Mouse (Mus musculus): ENCODE data around the gene Strn. TPM values are rescaled to one million over a fixed set of nuclear protein-coding genes. Genes with fewer than 3 reads are reported as not detected.

The Strn gene
- polyA plus RNA-seq (2021), result 21.3 TPM

DNA sequence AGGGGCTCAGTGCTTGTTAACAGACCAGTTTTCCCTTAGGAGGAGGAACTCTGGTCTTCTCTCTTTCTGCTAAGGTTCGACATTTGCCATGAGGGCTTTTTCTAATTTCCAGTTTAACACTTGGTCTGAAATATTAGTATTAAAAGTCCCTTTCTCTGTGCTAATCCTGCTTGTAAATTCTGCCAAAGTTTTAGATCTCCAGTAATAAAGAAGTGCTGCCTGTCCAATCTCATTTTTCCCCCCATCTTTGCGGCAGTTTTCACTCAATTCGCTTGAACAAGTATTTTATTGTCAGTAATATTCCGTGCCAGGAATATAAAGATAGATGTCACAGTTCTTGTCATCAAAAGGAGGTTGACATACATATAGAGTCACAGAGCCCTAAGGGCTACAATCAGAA is at the start of gene Strn:
Strn (minus strand) TSS at position 101 of the 400 bp plus-strand sequence.
- in situ Hi-C loops (cut with MboI; ENCODE audit: low pct_unique_long_range_greater_than_20kb), result no loop called here
- ChIA-PET CTCF (interaction anchor here (0.8 kb wide), 1 partner anchor 17 kb away, joined by 4 read pairs; no protein-coding TSS in a partner anchor), POLR2A (no interaction called here)
- ATAC-seq, result peak; percentile 1
- H3K27me3 ChIP-seq, result no peaks in the 10 kb centered on the region
- no peak for TF ChIP-seq CTCF (IDR thresholded peaks at IDR 0.05)
- DNase-seq (ENCODE audit: low read depth, low spot score), result no peak

GRCm38 (mm10) chr17:78778765-78779164 is 41.8 kb upstream of the Strn start:
- DNase-seq (ENCODE audit: low read depth, low spot score) (no peak), ATAC-seq (no peak)
- in situ Hi-C loops (cut with MboI; ENCODE audit: low pct_unique_long_range_greater_than_20kb), result no loop called here
- POLR2A ChIA-PET, result no interaction called here
- TF ChIP-seq CTCF (IDR thresholded peaks at IDR 0.05), result no peak
- no peaks in the 10 kb centered on the region for H3K27me3 ChIP-seq
- CTCF ChIA-PET, result no interaction called here

- no peak for ATAC-seq
- H3K27me3 ChIP-seq, result no peaks in the 10 kb centered on the region
- in situ Hi-C loops (cut with MboI; ENCODE audit: low pct_unique_long_range_greater_than_20kb), result no loop called here
- DNase-seq (ENCODE audit: low read depth, low spot score), result no peak
- CTCF ChIA-PET, result no interaction called here
- TF ChIP-seq CTCF (IDR thresholded peaks at IDR 0.05), result no peak
- POLR2A ChIA-PET, result no interaction called here
Measured at GRCm38 (mm10) chr17:78772317-78772716, 35.3 kb upstream of the Strn start.

DNA sequence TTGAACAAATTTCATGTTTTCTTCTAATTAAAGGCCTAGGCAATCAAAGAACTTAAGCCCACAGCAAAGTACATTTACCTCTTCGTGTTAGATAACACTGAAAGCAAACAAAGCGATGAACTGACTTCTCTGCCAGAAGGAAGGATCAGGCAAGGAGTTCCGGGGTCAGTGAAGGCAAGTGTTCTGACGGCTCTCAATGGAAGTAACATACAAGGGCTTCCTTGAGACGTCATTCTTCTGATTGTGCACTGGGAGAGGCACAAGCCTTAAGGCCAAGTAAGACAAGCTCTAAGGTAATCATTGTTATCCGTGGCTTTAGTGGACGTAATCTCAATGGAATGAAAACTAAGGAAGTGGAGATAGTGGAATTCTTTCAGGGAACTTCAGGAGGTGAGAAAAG is 33.9 kb upstream of the Strn start:
- ChIA-PET CTCF (interaction anchor here (0.8 kb wide), 1 partner anchor 38 kb away, joined by 3 read pairs; no protein-coding TSS in a partner anchor), POLR2A (no interaction called here)
- H3K27me3 ChIP-seq, result no peaks in the 10 kb centered on the region
- in situ Hi-C loops (cut with MboI; ENCODE audit: low pct_unique_long_range_greater_than_20kb), result no loop called here
- DNase-seq (ENCODE audit: low read depth, low spot score) (no peak), ATAC-seq (no peak)
- no peak for TF ChIP-seq CTCF (IDR thresholded peaks at IDR 0.05)

GRCm38 (mm10) chr17:78769341-78769740 is 32.3 kb upstream of the Strn start:
- in situ Hi-C loops (cut with MboI; ENCODE audit: low pct_unique_long_range_greater_than_20kb), result no loop called here
- ATAC-seq (no peak), DNase-seq (ENCODE audit: low read depth, low spot score) (no peak)
- POLR2A ChIA-PET, result no interaction called here
- H3K27me3 ChIP-seq, result no peaks in the 10 kb centered on the region
- TF ChIP-seq CTCF (IDR thresholded peaks at IDR 0.05), result no peak
- CTCF ChIA-PET, result no interaction called here

DNA sequence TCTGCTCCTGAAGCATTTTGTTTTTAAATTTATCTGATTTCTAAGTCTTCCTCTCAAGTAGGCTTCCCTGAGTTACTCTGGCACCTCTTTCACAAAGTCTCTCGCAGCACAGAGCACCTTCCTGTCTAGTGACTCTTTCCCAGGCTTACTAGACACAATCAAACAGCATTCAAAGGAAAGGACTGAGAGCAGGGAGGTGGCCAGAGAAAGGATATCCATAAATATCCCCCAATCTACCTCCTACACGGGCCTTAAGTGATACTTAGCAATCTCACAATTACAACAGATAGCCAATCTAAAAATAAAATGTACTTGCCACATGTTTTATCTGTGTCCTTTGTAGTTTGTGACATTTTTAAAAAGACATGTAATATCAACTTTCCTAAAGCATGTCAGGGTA is 31.9 kb upstream of the Strn start:
- CTCF ChIA-PET, result no interaction called here
- no peaks in the 10 kb centered on the region for H3K27me3 ChIP-seq
- no peak for TF ChIP-seq CTCF (IDR thresholded peaks at IDR 0.05)
- in situ Hi-C loops (cut with MboI; ENCODE audit: low pct_unique_long_range_greater_than_20kb), result no loop called here
- DNase-seq (ENCODE audit: low read depth, low spot score) (no peak), ATAC-seq (no peak)
- POLR2A ChIA-PET, result no interaction called here

GRCm38 (mm10) chr17:78767546-78767945 is 30.6 kb upstream of the Strn start:
- no peaks in the 10 kb centered on the region for H3K27me3 ChIP-seq
- DNase-seq (ENCODE audit: low read depth, low spot score) (no peak), ATAC-seq (no peak)
- TF ChIP-seq CTCF (IDR thresholded peaks at IDR 0.05), result no peak
- in situ Hi-C loops (cut with MboI; ENCODE audit: low pct_unique_long_range_greater_than_20kb), result no loop called here
- POLR2A ChIA-PET, result no interaction called here
- CTCF ChIA-PET, result interaction anchor here (0.9 kb wide), 1 partner anchor 25 kb away, joined by 3 read pairs; no protein-coding TSS in a partner anchor

DNA sequence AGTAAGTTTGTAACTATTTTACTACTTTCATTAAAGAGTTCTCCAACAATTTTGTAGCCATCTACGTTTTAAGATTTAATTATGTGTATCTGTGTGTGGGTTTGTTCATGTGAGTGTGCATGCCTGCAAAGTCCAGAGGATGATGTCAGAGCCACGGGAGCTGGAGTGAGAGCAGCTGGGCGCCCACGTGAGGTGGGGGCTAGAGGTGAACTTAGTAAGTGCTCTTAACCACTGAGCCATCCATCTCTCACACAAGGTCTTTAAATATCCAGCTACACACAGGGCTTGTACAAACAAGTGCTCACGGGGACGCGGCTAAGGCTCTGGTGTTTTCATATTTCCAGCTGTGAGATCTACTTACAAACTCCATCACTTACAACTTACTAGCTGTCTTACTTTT is 29.1 kb upstream of the Strn start:
- DNase-seq (ENCODE audit: low read depth, low spot score), result no peak
- ATAC-seq, result no peak
- in situ Hi-C loops (cut with MboI; ENCODE audit: low pct_unique_long_range_greater_than_20kb), result no loop called here
- POLR2A ChIA-PET, result no interaction called here
- no peak for TF ChIP-seq CTCF (IDR thresholded peaks at IDR 0.05)
- no peaks in the 10 kb centered on the region for H3K27me3 ChIP-seq
- CTCF ChIA-PET, result no interaction called here

- ATAC-seq (no peak), DNase-seq (ENCODE audit: low read depth, low spot score) (no peak)
- in situ Hi-C loops (cut with MboI; ENCODE audit: low pct_unique_long_range_greater_than_20kb), result no loop called here
- no peaks in the 10 kb centered on the region for H3K27me3 ChIP-seq
- CTCF ChIA-PET, result no interaction called here
- TF ChIP-seq CTCF (IDR thresholded peaks at IDR 0.05), result no peak
- POLR2A ChIA-PET, result no interaction called here
Measured at GRCm38 (mm10) chr17:78763272-78763671, 26.3 kb upstream of the Strn start.

- in situ Hi-C loops (cut with MboI; ENCODE audit: low pct_unique_long_range_greater_than_20kb), result no loop called here
- POLR2A ChIA-PET, result no interaction called here
- no peak for DNase-seq (ENCODE audit: low read depth, low spot score)
Measured at GRCm38 (mm10) chr17:78752938-78753655, 16.1 kb upstream of the Strn start.

DNA sequence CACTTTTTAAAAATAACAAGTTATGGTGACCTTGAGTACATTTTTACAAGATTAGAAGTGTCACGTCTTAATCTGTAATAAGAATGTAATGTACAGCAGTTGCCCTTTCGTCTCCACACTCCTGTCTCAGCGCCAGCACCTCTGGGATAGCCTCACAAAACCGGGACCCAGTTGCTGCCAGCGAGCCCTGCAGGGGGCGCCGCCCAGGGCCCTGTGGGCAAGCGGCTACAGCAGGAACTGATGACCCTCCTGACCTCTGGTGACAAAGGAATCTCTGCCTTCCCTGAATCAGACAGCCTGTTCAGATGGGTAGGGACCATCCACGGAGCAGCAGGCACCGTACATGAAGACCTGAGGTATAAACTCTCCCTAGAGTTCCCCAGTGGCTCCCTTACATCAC is 15.1 kb upstream of the Strn start:
- TF ChIP-seq CTCF (IDR thresholded peaks at IDR 0.05), result peak; percentile 15
- no peaks in the 10 kb centered on the region for H3K27me3 ChIP-seq
- DNase-seq (ENCODE audit: low read depth, low spot score) (no peak), ATAC-seq (no peak)
- in situ Hi-C loops (cut with MboI; ENCODE audit: low pct_unique_long_range_greater_than_20kb), result no loop called here
- ChIA-PET CTCF (no interaction called here), POLR2A (no interaction called here)

More at GRCm38 (mm10) chr17:78752938-78753655, 16.1 kb upstream of the Strn start:
- CTCF ChIA-PET, result interaction anchor here (1.7 kb wide), 1 partner anchor 9 kb away, joined by 4 read pairs; no protein-coding TSS in a partner anchor
- ATAC-seq, result no peak
- no peaks in the 10 kb centered on the region for H3K27me3 ChIP-seq
- no peak for TF ChIP-seq CTCF (IDR thresholded peaks at IDR 0.05)

DNA sequence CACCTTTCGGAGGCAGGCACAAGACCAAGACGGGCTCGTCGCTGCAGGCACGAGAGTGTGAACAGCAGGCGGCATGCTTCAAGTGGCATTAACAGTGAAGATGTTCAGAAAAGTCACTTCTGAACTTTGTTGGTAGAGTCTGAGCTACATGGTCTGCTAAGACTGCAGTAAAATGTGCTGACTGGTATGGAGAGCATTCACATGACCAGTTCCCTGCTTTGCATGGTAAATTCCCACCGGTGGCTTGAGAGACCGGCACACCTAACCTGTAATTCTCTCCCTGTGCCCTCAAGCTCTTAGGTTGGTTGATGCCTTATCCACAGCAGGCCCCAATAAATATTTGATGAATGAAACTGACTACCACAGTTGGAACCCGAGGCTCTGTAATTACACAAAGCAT is 11.4 kb upstream of the Strn start:
- CTCF ChIA-PET, result no interaction called here

More for the DNA sequence above, 11.4 kb upstream of the Strn start:
- no peaks in the 10 kb centered on the region for H3K27me3 ChIP-seq
- ATAC-seq (no peak), DNase-seq (ENCODE audit: low read depth, low spot score) (no peak)
- no peak for TF ChIP-seq CTCF (IDR thresholded peaks at IDR 0.05)
- in situ Hi-C loops (cut with MboI; ENCODE audit: low pct_unique_long_range_greater_than_20kb), result no loop called here
- POLR2A ChIA-PET, result no interaction called here

Data from Patski (cell line).